Comparison of ENCODE assay signal across 10 mouse cellular contexts in genomic region chr13:96375519-96375918, GRCm38 (mm10). TPM values are rescaled to one million over a fixed set of nuclear protein-coding genes. Genes with fewer than 3 reads are reported as not detected.
DNase-seq lines count a peak whose midpoint lies in the region; ATAC-seq and TF ChIP-seq lines count a peak whose summit lies in the region.
"Had no signal": no experiment of that assay in that cellular context is flagged by ENCODE, and none has a peak within 500 bp of the region (broad histone marks: within the 10 kb centered on the region; RNA-seq: fewer than 3 reads in every experiment).

No protein-coding gene starts in this region.

- no peaks in the 10 kb centered on the region for H3K27me3 ChIP-seq in lung, postnatal 0 days (replicated peaks; ENCODE audit: insufficient read depth, low read length)

- H3K4me2 ChIP-seq in lung, postnatal 0 days (replicated peaks; ENCODE audit: low read depth, low read length) = no peak overlapping the region

- no peaks in the 10 kb centered on the region for H3K36me3 ChIP-seq in lung, postnatal 0 days (ENCODE audit: insufficient read depth, low read length)

- no peak for DNase-seq in gastrocnemius, adult 2 months
- DNase-seq in gastrocnemius, adult 18-20 months (ENCODE audit: low spot score) = no peak
- DNase-seq in lung, postnatal 0 days (ENCODE audit: low spot score) = peak; percentile 23
- DNase-seq in lung, postnatal 25 days (ENCODE audit: low spot score) = no peak
- peak; percentile 12 for DNase-seq in adrenal gland, postnatal 25 days
- no peak for DNase-seq in c-Kit-positive CD71-positive TER-119-positive erythroid progenitor cells, embryonic 14.5 days (ENCODE audit: low spot score)
- DNase-seq: right cerebral cortex, postnatal 25 days had no signal

- H3K9me3 ChIP-seq in lung, postnatal 0 days (ENCODE audit: low read length) = no peaks in the 10 kb centered on the region

- no peak overlapping the region for H3K4me3 ChIP-seq in gastrocnemius, adult 2 months
- H3K4me3 ChIP-seq in lung, postnatal 0 days (ENCODE audit: low read depth, low read length) = no peak overlapping the region

- no peak for ATAC-seq in lung, postnatal 0 days
- ATAC-seq in megakaryocyte progenitor cell, adult 5-6 weeks (replicated peaks; ENCODE audit: poor library complexity) = peak; percentile 80
- ATAC-seq in erythroid progenitor cell, adult 5-6 weeks (replicated peaks; ENCODE audit: low FRiP score, poor library complexity, severe bottlenecking) = no peak
- ATAC-seq: midbrain, embryonic 16.5 days had no signal

- TF ChIP-seq EP300 in lung, postnatal 0 days (IDR thresholded peaks at IDR 0.05) = no peak

- 4% methylated on average over 2 of the region's 2 CpGs for WGBS in lung, postnatal 0 days

- peak; percentile 21; the same call in 1 of the 2 replicates for TF ChIP-seq CTCF in gastrocnemius, adult 2 months (IDR thresholded peaks at IDR 0.05)
- TF ChIP-seq CTCF in lung, postnatal 0 days (IDR thresholded peaks at IDR 0.05) = peak; percentile 39

- H3K27ac ChIP-seq in gastrocnemius, adult 2 months = no peak overlapping the region
- no peak overlapping the region for H3K27ac ChIP-seq in lung, postnatal 0 days (ENCODE audit: low read length)

- no peak overlapping the region for H3K9ac ChIP-seq in lung, postnatal 0 days (replicated peaks; ENCODE audit: low read depth)

- intact Hi-C loops in gastrocnemius, adult 2 months (cut with DNase I) = no loop called here

- no peaks in the 10 kb centered on the region for H3K4me1 ChIP-seq in lung, postnatal 0 days (ENCODE audit: insufficient read depth, low read depth, low read length)

RNA-seq across cellular contexts. Expression of gene Poc5, which starts 12.6 kb away (rescaled TPM):
- 1 to 10 TPM; 6.6 to 7.2 TPM for total RNA-seq in gastrocnemius, adult 2 months (2021)
- 1 to 10 TPM; 5.3 to 5.5 TPM for total RNA-seq in gastrocnemius, adult 18-20 months (2021)
- 9.2 and 13.4 TPM in 2 replicates for polyA plus RNA-seq in lung, postnatal 0 days (2015; fragmentation: Nextera tagmentation; extraction: Ambion mirVana)
- total RNA-seq in adrenal gland, postnatal 25 days (2021) = 16.7 and 20.9 TPM in 2 replicates
- total RNA-seq in megakaryocyte progenitor cell, adult 5-6 weeks (2015) = 9.7 and 12.7 TPM in 2 replicates
- 13.5 and 22.3 TPM in 2 replicates for total RNA-seq in megakaryocyte progenitor cell, adult 5-6 weeks (2017)
- total RNA-seq in erythroid progenitor cell, adult 5-6 weeks (2015; ENCODE audit: low replicate concordance) = 13.8 and 36.4 TPM in 2 replicates
- total RNA-seq in erythroid progenitor cell, adult 5-6 weeks (2017; ENCODE audit: low replicate concordance) = 22.1 and 39.1 TPM in 2 replicates

Comparison
In these comparisons a context has a peak if more than half of its experiments do, and no peak if none do; other contexts are left out.
1. DNase-seq: peak in lung, postnatal 0 days (single experiment) and adrenal gland, postnatal 25 days (single experiment); none in gastrocnemius, adult 2 months (single experiment), gastrocnemius, adult 18-20 months (single experiment), lung, postnatal 25 days (single experiment) and c-Kit-positive CD71-positive TER-119-positive erythroid progenitor cells, embryonic 14.5 days (single experiment).